Mouse (Mus musculus): Measurements from ENCODE around the gene Mycbpap. TPM values are rescaled to one million over a fixed set of nuclear protein-coding genes. Genes with fewer than 3 reads are reported as not detected.

The Mycbpap gene
- total RNA-seq, 1 experiment from 2014 or later: 8.5 TPM

- DNase-seq: no peak
Measured at GRCm38 (mm10) chr11:94480382-94480781, 41.2 kb downstream of the Mycbpap start.

DNA sequence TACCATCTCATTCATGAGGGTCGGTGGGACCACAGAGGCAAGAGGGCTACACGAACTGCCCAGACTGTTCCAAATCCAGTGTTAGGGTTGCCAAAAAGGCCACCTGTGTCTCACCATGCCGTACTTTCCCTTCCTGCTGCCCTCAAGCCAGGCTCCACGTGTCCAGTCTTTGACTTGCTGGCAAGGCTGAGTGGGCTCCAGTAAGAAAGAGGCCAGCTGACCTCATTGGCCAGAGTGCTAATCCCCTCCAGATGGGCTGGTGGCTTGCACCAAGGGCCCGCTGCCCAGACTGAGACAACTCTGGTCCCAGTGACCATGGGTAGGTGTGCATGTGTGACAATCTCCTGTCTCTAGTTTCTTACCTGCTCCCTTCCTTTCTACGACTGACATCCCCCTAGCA is 43.9 kb downstream of the Mycbpap start:
- DNase-seq: no peak

DNA sequence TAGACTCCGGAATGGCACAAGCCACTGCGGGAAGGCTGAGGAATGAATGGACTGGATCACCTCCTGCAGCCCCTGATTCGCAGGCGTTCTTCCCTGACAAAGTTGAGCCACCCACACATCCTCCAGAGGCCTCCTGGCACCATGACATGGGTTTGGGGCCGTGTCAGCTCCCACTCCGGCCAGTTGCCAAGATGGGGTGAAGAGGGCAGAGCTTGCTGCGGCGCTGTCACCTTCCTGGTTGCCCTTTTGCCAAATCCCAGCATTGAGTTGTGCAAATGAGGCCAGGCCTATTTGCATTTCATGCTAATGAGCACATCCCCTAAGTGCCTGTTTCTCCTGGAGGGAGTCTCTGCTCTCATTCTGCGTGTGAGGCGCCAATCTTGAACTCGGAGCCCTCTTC is 45.8 kb downstream of the Mycbpap start:
- no peak for DNase-seq

DNA sequence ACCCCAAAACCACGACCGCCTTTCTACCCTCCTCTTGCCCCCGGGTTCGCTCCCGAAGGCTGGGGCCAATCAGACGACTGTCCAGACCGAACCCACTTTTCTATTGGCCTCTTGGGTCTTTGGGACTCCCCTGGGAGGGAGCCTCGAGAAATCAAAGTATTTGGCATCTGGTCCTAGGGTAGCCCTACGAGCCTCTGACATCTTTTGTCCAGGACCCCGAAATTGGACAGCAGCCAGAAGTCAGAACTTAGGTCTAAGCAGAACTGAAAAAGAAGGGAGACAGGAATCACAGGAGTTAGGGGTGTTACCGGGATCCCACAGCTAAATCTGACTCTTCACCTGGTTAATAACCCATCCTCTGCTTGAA is 47.0 kb downstream of the Mycbpap start:
- DNase-seq: no peak

- DNase-seq: peak; percentile 92
Measured at GRCm38 (mm10) chr11:94473707-94474543, 47.6 kb downstream of the Mycbpap start, which contains the start of gene Cacna1g. Gene Cacna1g, minus strand, starts transcription at chr11:94474198.

GRCm38 (mm10) chr11:94472916-94473706 is 48.4 kb downstream of the Mycbpap start:
- no peak for DNase-seq

DNA sequence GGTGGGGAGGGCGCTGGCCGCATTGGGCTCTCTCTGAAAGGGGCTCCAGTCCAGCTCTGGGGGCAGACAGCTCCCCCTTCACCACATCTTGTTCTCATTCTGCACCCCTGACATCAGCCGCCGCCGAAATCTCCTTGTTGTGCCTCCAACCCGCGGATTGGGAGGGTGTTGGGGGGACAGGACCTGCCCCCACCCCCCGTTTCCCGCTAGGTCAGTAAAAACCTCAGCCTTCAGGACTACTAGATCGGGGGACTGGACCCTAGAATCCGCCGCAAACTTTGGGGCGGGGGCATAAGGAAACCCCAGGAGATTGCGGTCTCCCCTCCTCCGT is 49.0 kb downstream of the Mycbpap start:
- DNase-seq: no peak

DNA sequence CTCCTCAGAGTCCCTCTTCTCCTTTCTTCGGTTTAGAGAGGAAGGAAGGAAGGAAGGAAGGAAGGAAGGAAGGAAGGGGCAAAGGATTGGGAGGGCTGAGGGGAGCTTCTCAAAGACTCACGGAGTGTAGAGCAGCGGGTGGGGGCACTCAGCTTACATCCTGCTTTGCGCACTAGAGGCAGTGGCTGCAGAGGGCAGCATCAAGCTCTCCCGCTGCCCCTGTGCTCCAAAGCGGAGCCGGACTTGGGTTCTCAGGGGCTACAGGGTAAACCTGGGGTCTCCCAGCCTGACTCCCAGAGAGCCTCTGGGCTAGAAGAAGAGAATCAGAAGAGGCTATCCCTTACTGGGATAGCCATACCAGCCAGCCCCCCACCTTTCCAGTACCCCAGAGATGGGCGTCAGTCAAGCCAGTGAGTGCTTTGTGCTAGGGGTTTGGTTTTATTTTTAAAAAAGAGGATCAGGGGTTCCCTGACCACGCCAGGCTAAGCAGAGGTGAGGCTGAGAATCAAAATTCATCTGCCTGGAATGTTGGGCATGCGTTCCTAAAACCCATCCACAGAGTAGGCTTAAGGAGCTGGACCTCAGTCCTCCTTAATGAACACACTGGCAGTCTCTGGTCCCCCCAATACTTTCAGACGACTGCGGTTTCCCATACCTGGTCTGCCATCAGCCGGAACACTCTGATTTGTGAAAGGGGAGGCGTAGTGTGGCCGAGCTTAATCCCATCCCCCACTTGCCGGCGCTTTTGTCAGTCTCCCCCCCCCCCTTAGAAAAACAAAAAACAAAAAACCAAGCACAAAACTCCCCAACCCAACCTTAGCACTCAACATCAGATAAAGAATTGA is 49.6 kb downstream of the Mycbpap start:
- DNase-seq: no peak

GRCm38 (mm10) chr11:94470391-94470790 is 51.2 kb downstream of the Mycbpap start:
- DNase-seq: no peak

GRCm38 (mm10) chr11:94469136-94470064 is 52.1 kb downstream of the Mycbpap start:
- no peak for DNase-seq

DNA sequence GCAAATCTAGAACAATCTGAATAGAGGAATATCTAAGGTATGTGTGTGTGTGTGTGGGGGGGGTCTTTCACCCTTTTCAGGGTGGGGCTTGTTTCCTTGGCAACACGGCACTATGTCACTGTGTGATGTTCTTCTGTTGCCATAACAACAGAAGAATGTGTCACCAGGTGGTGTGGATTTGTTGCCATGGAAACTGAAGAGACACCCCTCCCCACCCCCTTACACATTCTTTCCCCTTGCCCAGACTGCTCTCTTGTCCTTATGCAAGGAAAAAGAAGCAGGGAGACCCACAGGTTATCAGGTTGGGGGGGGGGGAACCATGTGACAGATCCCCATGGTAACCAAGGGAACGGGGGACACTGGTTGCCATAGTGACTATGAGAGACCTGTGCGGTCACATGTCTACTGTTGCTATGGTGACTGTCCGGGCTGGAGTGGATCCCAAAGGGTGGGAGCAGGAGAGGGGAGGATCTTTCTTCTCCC is 52.9 kb downstream of the Mycbpap start:
- no peak for DNase-seq

- DNase-seq: no peak
Measured at GRCm38 (mm10) chr11:94466333-94466855, 55.1 kb downstream of the Mycbpap start.

DNA sequence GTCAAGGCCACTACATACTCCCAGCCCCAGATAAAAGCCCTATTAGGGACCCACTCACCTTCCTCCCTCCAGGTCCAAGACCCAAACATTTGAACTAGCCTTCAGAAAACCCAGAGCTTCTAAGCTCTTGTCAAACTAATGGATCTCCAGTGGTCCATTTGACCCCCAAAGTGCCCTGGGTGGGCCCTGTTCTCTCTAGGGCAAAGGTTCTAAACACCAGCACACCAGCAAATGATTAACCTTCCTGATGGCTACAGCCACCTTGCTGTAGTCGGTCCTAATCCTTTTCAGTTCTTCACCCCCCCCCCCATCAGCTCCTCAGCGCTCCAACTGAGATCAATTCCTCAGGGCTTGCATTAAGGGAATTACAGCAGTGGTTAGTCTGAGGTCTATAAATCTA is 57.4 kb downstream of the Mycbpap start:
- no peak for DNase-seq

DNA sequence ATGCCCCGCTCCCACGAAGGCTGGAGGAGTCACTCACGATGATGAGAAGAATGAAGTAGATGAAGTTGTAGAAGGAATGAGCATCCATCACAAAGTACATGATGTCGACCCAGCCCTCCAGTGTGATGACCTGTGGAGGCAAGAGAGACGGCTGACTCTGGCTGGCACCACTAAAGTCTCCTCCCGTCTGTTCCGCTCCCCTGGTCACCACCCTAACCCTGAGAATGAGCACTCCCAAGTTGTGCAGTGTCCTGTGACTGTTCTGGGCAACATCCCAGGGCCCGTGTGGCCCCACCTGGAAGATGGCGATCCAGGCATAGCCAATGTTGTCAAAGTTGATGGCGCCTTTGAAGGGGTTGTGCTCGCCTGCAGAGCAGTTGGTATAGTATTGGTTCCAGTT is 59.7 kb downstream of the Mycbpap start:
- no peak for DNase-seq

GRCm38 (mm10) chr11:94457001-94457400 is 64.5 kb downstream of the Mycbpap start:
- peak; percentile 48 for DNase-seq

GRCm38 (mm10) chr11:94456347-94456746 is 65.2 kb downstream of the Mycbpap start:
- DNase-seq: no peak

- no peak for DNase-seq
Measured at GRCm38 (mm10) chr11:94455161-94455820, 66.3 kb downstream of the Mycbpap start.

DNA sequence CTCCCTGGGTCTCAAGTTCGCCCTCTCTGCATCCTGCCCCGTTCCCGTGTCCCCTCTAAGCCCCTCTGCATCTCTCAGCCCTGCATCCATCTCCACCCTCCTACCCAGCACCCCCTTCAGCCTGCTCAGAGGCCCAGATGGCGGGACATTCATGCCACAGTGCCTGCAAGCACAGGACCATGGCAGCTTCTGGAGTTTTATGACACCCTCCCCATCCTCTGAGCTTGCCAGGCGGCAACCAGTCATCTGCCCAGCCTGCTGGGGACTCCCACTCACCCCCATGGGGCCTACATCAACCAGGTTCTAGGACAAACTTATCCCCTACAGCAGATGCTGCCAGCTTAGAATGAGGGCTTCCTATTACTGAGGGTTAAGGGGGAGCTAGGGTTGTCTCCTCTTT is 66.8 kb downstream of the Mycbpap start:
- DNase-seq: no peak

Measured in adrenal gland, postnatal 25 days (tissue).